ENCODE assay signal across 11 mouse cellular contexts in genomic region chr7:75752442-75753191, GRCm38 (mm10).
DNase-seq lines count a peak whose midpoint lies in the region; ATAC-seq and TF ChIP-seq lines count a peak whose summit lies in the region.
"Had no signal": no experiment of that assay in that cellular context is flagged by ENCODE, and none has a peak within 500 bp of the region (broad histone marks: within the 10 kb centered on the region; RNA-seq: fewer than 3 reads in every experiment).

No protein-coding gene starts in this region.

- peaks cover 4% of the 10 kb centered on the region for H3K4me1 ChIP-seq in hindbrain, embryonic 11.5 days (replicated peaks; ENCODE audit: control insufficient read depth, insufficient read depth, low read length)
- H3K4me1 ChIP-seq in liver, postnatal 0 days (ENCODE audit: insufficient read depth): peaks cover 8% of the 10 kb centered on the region; the same call in 1 of the 2 replicates

- intact Hi-C loops in heart, postnatal 25 days (cut with DNase I): no loop called here

- H3K27ac ChIP-seq in hindbrain, embryonic 11.5 days (ENCODE audit: low read depth, low read length): no peak overlapping the region
- H3K27ac ChIP-seq in liver, postnatal 0 days (ENCODE audit: low read depth): no peak overlapping the region
- H3K27ac ChIP-seq: limb, embryonic 12.5 days had no signal

- WGBS in hindbrain, embryonic 11.5 days: 49% methylated on average over 22 of the region's 22 CpGs
- WGBS in liver, postnatal 0 days (ENCODE audit: insufficient replicate concordance): 84% methylated on average over 22 of the region's 22 CpGs

- no peak overlapping the region for H3K4me3 ChIP-seq in hindbrain, embryonic 11.5 days (ENCODE audit: low read depth, low read length)
- no peak overlapping the region for H3K4me3 ChIP-seq in liver, postnatal 0 days (ENCODE audit: low read depth, low read length)
- H3K4me3 ChIP-seq: limb, embryonic 12.5 days had no signal

- DNase-seq in heart, adult 11 months: peak; percentile 93
- DNase-seq in heart, postnatal 25 days (ENCODE audit: low spot score): no peak
- peak; percentile 61 for DNase-seq in ES-CJ7 (ENCODE audit: low read depth, low spot score)
- DNase-seq in hindbrain, embryonic 11.5 days (ENCODE audit: low spot score): peak; percentile 7
- no peak for DNase-seq in liver, postnatal 0 days
- no peak for DNase-seq in T-cell, adult 2 months (ENCODE audit: low spot score)
- no peak for DNase-seq in cerebellum, postnatal 25 days
- DNase-seq in adrenal gland, adult 18-20 months (ENCODE audit: low spot score in 2 of 2): no peak
- DNase-seq: adrenal gland, postnatal 14 days; gastrocnemius, postnatal 36 days had no signal

- no peaks in the 10 kb centered on the region for H3K9me3 ChIP-seq in hindbrain, embryonic 11.5 days (ENCODE audit: control insufficient read depth, low read length)
- no peaks in the 10 kb centered on the region for H3K9me3 ChIP-seq in liver, postnatal 0 days (ENCODE audit: low read length)
- H3K9me3 ChIP-seq: limb, embryonic 12.5 days had no signal

- H3K36me3 ChIP-seq in hindbrain, embryonic 11.5 days (ENCODE audit: control insufficient read depth, insufficient read depth, low read length): peaks cover 8% of the 10 kb centered on the region; the same call in 1 of the 2 replicates
- peaks cover 60% of the 10 kb centered on the region for H3K36me3 ChIP-seq in liver, postnatal 0 days (replicated peaks; ENCODE audit: insufficient read depth, low read length)

- no peak for ATAC-seq in hindbrain, embryonic 11.5 days (ENCODE audit: low FRiP score)
- ATAC-seq in liver, postnatal 0 days: no peak

- no peak overlapping the region for H3K4me2 ChIP-seq in hindbrain, embryonic 11.5 days (replicated peaks; ENCODE audit: low read depth, low read length)
- no peak overlapping the region for H3K4me2 ChIP-seq in liver, postnatal 0 days (ENCODE audit: low read depth, low read length)
- H3K4me2 ChIP-seq: limb, embryonic 12.5 days had no signal

- TF ChIP-seq EP300 in liver, postnatal 0 days (IDR thresholded peaks at IDR 0.05; ENCODE audit: low read depth): no peak

- no peaks in the 10 kb centered on the region for H3K27me3 ChIP-seq in hindbrain, embryonic 11.5 days (ENCODE audit: control insufficient read depth, insufficient read depth, low read length)
- H3K27me3 ChIP-seq in liver, postnatal 0 days (ENCODE audit: insufficient read depth, low read length): no peaks in the 10 kb centered on the region
- H3K27me3 ChIP-seq: limb, embryonic 12.5 days had no signal

- no peak overlapping the region for H3K9ac ChIP-seq in hindbrain, embryonic 11.5 days (ENCODE audit: low read depth, low read length)
- no peak overlapping the region for H3K9ac ChIP-seq in liver, postnatal 0 days (replicated peaks)
- H3K9ac ChIP-seq: limb, embryonic 12.5 days had no signal

- TF ChIP-seq CTCF in liver, postnatal 0 days (IDR thresholded peaks at IDR 0.05; ENCODE audit: low read depth): peak; percentile 32

Comparison
In these comparisons a context has a peak if more than half of its experiments do, and no peak if none do; other contexts are left out.
1. DNase-seq: peak in heart, adult 11 months (single experiment), ES-CJ7 (single experiment) and hindbrain, embryonic 11.5 days (single experiment); none in heart, postnatal 25 days (single experiment), liver, postnatal 0 days (single experiment), T-cell, adult 2 months (single experiment), cerebellum, postnatal 25 days (0 of 2) and adrenal gland, adult 18-20 months (0 of 2).